Mouse (Mus musculus) neural tube, postnatal 0 days (tissue): ENCODE results near the gene Psma4. TPM values are rescaled to one million over a fixed set of nuclear protein-coding genes. Genes with fewer than 3 reads are reported as not detected.

ENCODE experiments used
- polyA plus RNA-seq: library from polyadenylated mRNA; unstranded; fragments of >200 nt; fragmentation: Nextera tagmentation; extraction: Ambion mirVana; gene quantifications from 2 replicates; pipeline ENCODE4 v1.2.1, GENCODE M21; 2015

The Psma4 gene
- polyA plus RNA-seq, result 254 and 262 TPM in 2 replicates

DNA sequence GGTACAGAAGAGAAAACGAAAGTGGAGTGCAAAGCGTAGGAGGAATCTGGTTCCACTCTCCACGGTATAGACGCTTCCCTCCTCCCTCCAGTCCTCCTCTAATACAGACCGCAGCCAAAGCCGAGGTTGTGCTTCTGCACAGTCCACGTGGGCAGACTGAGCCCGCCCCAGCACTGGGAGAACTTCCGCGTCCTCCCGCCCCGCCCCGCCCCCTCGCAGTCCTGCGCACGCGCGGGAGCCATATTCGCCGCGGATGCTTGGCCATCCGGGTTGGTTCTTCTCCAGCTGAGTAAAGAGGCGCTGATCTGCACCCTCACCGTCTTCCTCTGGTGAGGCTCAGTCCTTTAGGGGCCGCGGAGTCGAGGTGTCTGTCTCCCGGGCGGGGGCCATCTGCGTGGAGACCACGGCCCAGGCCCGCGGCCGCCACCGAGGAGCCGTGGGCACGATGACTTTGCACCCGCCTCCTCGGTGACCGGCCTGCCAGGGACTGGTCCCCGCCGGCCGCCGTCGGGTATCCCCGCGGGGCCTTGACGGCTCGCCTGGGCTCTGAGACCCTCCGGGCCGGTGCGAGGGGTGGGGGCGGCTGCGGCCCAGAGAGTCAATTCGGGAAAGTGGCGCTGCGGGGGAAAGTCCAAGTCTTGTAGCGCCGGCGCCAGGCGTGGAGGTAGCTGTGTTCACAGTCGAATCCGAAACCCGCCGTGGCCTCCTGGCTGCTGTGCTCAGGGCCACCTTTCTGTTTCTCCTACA, at the start of gene Psma4, which contains the start of gene AY074887:
TSS of gene Psma4 (plus strand) at position 216 of the 747 bp plus-strand sequence.
TSS of gene AY074887 (minus strand) at position 424 of the 747 bp plus-strand sequence.

GRCm38 (mm10) chr9:54917010-54917677, 33.4 kb upstream of the Psma4 start, which contains the start of gene Hykk:
Gene Hykk (plus strand): TSS chr9:54917283.

DNA sequence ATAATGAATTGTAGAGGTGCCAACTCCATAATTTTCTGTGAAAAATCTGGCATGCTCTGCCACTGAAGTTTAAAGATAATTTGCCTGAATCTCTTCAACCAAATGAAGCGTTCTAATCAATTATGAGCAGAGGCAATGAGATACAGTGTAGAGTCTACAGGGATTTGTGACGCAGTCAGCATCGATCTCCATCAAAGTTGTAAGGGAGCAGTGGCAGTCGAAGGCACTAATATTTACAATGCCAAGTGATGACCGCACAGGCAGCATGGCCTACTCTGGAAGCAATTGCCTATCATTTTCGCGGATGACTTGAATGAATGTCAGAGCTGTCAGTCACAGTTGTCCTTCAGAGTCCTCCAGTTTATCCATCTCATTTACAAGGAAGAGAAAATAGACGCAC, 30.1 kb downstream of the Psma4 start, which contains the start of gene Chrna5:
TSS of gene Chrna5 (plus strand) at position 207 of the 400 bp plus-strand sequence.

Other genes starting within 250 kb of the Psma4 start
- gene Wdr61, start 216.3 kb upstream of the Psma4 start, polyA plus RNA-seq, result 74.1 and 76.4 TPM in 2 replicates
- gene Crabp1, start 186.0 kb upstream of the Psma4 start, polyA plus RNA-seq, result 466 and 497 TPM in 2 replicates
- 17.3 and 18.7 TPM in 2 replicates for gene Ireb2, start 87.0 kb upstream of the Psma4 start, polyA plus RNA-seq
- 1.8 and 2.0 TPM in 2 replicates for gene Hykk, start 33.5 kb upstream of the Psma4 start, polyA plus RNA-seq
- gene AY074887, start 208 bp downstream of the Psma4 start, polyA plus RNA-seq, result 0.97 and 2.1 TPM in 2 replicates
- 4.0 and 4.2 TPM in 2 replicates for gene Chrna5, start 30.1 kb downstream of the Psma4 start, polyA plus RNA-seq
- 13.5 and 14.8 TPM in 2 replicates for gene Chrna3, start 75.8 kb downstream of the Psma4 start, polyA plus RNA-seq
- 0.93 and 1.1 TPM in 2 replicates for gene Chrnb4, start 98.0 kb downstream of the Psma4 start, polyA plus RNA-seq
- gene Ube2q2, start 198.1 kb downstream of the Psma4 start, polyA plus RNA-seq, result 36.2 and 40.3 TPM in 2 replicates